Mouse (Mus musculus): ENCODE data around the gene Nudt14. TPM values are rescaled to one million over a fixed set of nuclear protein-coding genes. Genes with fewer than 3 reads are reported as not detected.

Nudt14 gene
- total and polyA plus RNA-seq, 3 experiments, result 5.7 to 14.8 (median 8.6) TPM

DNA sequence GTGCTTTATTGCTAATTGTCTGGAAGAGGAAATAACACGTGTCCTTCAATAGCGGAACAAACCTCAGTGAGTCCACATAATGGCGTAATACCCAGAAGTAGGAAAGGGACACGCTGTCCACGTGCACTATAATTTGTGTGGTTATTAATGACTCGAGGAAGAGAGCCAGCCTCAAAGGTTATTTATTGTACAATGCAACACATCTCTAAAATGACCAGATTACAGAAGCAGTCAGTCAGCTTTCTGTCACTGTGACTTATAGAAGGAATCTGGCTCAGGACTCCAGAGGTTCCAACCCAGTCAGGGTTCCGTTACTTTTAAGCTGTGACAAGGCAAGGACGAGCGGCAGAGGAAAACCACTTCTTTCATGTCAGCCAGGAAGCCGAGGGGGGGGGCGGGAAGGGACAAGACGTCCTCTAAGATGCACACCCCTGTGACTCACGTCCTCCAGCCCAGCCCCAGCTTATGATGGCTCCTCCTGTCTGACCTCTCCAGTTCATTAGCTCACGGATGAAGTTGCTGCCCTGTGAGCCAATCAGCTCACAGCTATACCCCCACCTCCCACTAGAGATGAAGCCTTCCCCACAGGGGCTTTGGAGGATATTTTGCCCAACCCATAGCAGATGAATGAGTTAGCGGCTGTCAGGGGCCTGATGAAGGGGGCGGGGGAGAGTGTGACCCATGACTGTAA is 44.3 kb downstream of the Nudt14 start:
- 23% methylated on average over 16 of the region's 16 CpGs for WGBS
- H3K27me3 ChIP-seq (ENCODE audit: control insufficient read depth, insufficient read depth, low read length), result no peaks in the 10 kb centered on the region

DNA sequence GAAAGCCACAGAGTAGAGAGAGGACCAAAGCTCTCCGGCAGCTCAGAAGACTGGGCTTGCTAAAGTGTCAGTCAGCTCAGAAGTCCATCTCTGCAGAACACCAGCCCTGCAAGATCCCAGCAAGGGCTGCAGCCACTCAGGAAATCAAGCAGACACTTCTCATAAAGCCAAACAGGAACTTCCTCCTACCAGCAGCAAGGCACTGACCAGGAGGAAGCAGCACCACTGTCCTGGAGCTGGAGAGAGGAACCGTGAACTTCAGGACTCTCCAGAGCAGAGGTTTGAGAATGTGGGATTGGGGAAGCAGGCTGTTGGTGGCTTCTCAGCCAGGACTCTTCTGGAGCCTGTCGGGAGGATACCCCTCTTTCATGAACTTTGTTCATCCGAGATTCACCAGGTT is 47.0 kb downstream of the Nudt14 start:
- no peak for DNase-seq
- Histone ChIP-seq H3K4me3 (no peak overlapping the region), H3K79me2 (replicated peaks; ENCODE audit: control insufficient read depth, insufficient read depth, low read length) (no peaks in the 10 kb centered on the region), H3K4me1 (ENCODE audit: control insufficient read depth, insufficient read depth, low read length) (peaks cover 14% of the 10 kb centered on the region), H3K27me3 (ENCODE audit: control insufficient read depth, insufficient read depth, low read length) (no peaks in the 10 kb centered on the region), H3K27ac (peak overlapping the region; percentile 82), H3K9ac (ENCODE audit: low read depth, low read length) (no peak overlapping the region), H3K36me3 (ENCODE audit: control insufficient read depth, insufficient read depth, low read length) (no peaks in the 10 kb centered on the region)
- intact Hi-C loops (cut with DNase I), result loop anchor here (1.0 to 2.0 kb wide), 2 partner anchors 18 to 22 kb away; no protein-coding TSS in a partner anchor
- 27% methylated on average over 4 of the region's 4 CpGs for WGBS
- TF ChIP-seq EP300 (IDR thresholded peaks at IDR 0.05; ENCODE audit: insufficient read depth, low read depth, low read length) (0 out of 2 replicates have a peak, but pooled peaks have one; percentile 55), POLR2A (IDR thresholded peaks at IDR 0.05; ENCODE audit: insufficient read depth, low read depth, low read length) (peak; percentile 68), CTCF (IDR thresholded peaks at IDR 0.05) (no peak)

More for the DNA sequence above, 44.3 kb downstream of the Nudt14 start:
- H3K27ac ChIP-seq, result peak overlapping the region; percentile 85
- DNase-seq, result peak; percentile 70 to 76
- intact Hi-C loops (cut with DNase I), result no loop called here
- H3K4me3 ChIP-seq, result peak overlapping the region; percentile 22; the same call in 1 of the 2 replicates
- TF ChIP-seq POLR2A (IDR thresholded peaks at IDR 0.05; ENCODE audit: insufficient read depth, low read depth, low read length) (peak; percentile 56; the same call in 1 of the 2 replicates), EP300 (IDR thresholded peaks at IDR 0.05; ENCODE audit: insufficient read depth, low read depth, low read length) (peak; percentile 62; the same call in 1 of the 2 replicates), CTCF (IDR thresholded peaks at IDR 0.05) (no peak)
- peaks cover 14% of the 10 kb centered on the region for H3K4me1 ChIP-seq (ENCODE audit: control insufficient read depth, insufficient read depth, low read length)
- H3K36me3 ChIP-seq (ENCODE audit: control insufficient read depth, insufficient read depth, low read length), result no peaks in the 10 kb centered on the region
- H3K9ac ChIP-seq (ENCODE audit: low read depth, low read length), result no peak overlapping the region
- H3K79me2 ChIP-seq (replicated peaks; ENCODE audit: control insufficient read depth, insufficient read depth, low read length), result no peaks in the 10 kb centered on the region

DNA sequence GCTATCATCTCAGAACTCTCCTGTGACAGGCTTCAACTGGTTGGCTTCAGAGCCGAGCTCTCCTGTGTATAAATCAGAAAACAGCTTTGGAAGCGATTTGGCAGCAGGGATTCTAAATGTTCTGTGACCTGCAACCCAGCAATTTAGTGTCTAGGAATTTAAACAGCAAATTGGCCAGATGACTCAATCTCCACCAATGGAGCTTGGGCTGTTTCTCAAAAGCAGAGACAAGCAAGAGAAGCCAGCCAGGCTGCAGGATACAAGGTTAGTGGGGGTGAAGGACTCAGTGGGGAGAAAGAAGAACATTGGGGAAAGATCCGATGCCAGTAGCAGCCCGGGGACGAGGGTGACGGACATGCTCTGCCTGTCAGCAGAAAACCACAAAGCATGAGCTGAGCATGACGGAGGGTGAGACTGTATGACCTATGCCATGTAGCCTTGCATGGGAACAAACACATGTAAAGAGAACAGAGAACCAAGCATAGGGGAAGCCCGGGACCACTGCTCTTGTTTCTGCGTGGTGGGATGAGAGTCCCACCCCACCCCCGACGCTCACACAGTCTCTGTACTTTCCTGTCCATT is 47.5 kb downstream of the Nudt14 start:
- H3K27ac ChIP-seq, result peak overlapping the region; percentile 82
- H3K36me3 ChIP-seq (ENCODE audit: control insufficient read depth, insufficient read depth, low read length), result no peaks in the 10 kb centered on the region
- no peak overlapping the region for H3K4me3 ChIP-seq
- H3K4me1 ChIP-seq (ENCODE audit: control insufficient read depth, insufficient read depth, low read length), result peaks cover 14% of the 10 kb centered on the region
- TF ChIP-seq EP300 (IDR thresholded peaks at IDR 0.05; ENCODE audit: insufficient read depth, low read depth, low read length), result no peak
- TF ChIP-seq POLR2A (IDR thresholded peaks at IDR 0.05; ENCODE audit: insufficient read depth, low read depth, low read length), result no peak
- H3K79me2 ChIP-seq (replicated peaks; ENCODE audit: control insufficient read depth, insufficient read depth, low read length), result no peaks in the 10 kb centered on the region
- no peaks in the 10 kb centered on the region for H3K27me3 ChIP-seq (ENCODE audit: control insufficient read depth, insufficient read depth, low read length)
- no peak overlapping the region for H3K9ac ChIP-seq (ENCODE audit: low read depth, low read length)
- 58% methylated on average over 11 of the region's 11 CpGs for WGBS
- intact Hi-C loops (cut with DNase I), result loop anchor here (1.0 to 2.0 kb wide), 2 partner anchors 17 to 22 kb away; no protein-coding TSS in a partner anchor
- no peak for DNase-seq

DNA sequence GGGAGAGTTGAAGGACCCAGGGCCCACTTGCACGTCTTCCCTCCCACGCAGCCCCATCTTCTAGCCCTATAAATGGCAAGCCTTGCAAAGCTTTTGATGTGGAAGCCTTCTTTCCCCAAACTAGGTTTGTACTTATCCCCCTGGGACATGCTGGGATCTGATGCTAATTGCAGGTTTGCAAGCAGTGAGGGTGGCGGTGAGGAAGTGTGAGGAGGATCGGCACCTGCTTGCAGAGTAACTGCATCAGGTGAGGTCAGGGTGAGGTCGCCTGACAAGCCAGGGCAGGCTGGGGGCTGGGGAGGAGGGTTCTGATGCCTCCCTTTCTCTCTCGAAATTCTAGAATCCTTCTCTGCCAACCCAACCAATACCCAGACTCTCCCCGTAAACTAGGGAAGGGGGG is 56.5 kb downstream of the Nudt14 start:
- no peaks in the 10 kb centered on the region for H3K27me3 ChIP-seq (ENCODE audit: control insufficient read depth, insufficient read depth, low read length)
- no peaks in the 10 kb centered on the region for H3K79me2 ChIP-seq (replicated peaks; ENCODE audit: control insufficient read depth, insufficient read depth, low read length)
- H3K9ac ChIP-seq (ENCODE audit: low read depth, low read length), result no peak overlapping the region
- 67% methylated on average over 7 of the region's 7 CpGs for WGBS
- no peaks in the 10 kb centered on the region for H3K36me3 ChIP-seq (ENCODE audit: control insufficient read depth, insufficient read depth, low read length)
- H3K27ac ChIP-seq, result no peak overlapping the region
- H3K4me1 ChIP-seq (ENCODE audit: control insufficient read depth, insufficient read depth, low read length), result peaks cover 3% of the 10 kb centered on the region
- intact Hi-C loops (cut with DNase I), result no loop called here
- DNase-seq, result no peak
- no peak overlapping the region for H3K4me3 ChIP-seq
- no peak for TF ChIP-seq CTCF (IDR thresholded peaks at IDR 0.05)
- no peak for TF ChIP-seq EP300 (IDR thresholded peaks at IDR 0.05; ENCODE audit: insufficient read depth, low read depth, low read length)
- no peak for TF ChIP-seq POLR2A (IDR thresholded peaks at IDR 0.05; ENCODE audit: insufficient read depth, low read depth, low read length)

Small RNAs within 50 kb of the gene (microRNA-seq; reads per million reads assigned to microRNA genes)
- 0 reads per million in 2 experiments for gene Mir6941

Other genes with a start within 250 kb of the Nudt14 start
- gene Cep170b, start 221.7 kb downstream of the Nudt14 start, total RNA-seq (2021), result 10 to 100 TPM; 10.8 to 11.5 TPM
- 9.6 and 10.7 TPM in 2 replicates for gene Cep170b, start 221.7 kb downstream of the Nudt14 start, polyA plus RNA-seq (2012; rRNA removed)
- 1 to 10 TPM; 6.6 to 6.8 TPM for gene Pld4, start 181.5 kb downstream of the Nudt14 start, total RNA-seq (2021)
- 17.2 and 23.5 TPM in 2 replicates for gene Pld4, start 181.5 kb downstream of the Nudt14 start, polyA plus RNA-seq (2012; rRNA removed)
- gene Ahnak2, start 139.5 kb downstream of the Nudt14 start, total RNA-seq (2021), result 10 to 100 TPM; 14.8 to 15.7 TPM
- 5.4 and 7.5 TPM in 2 replicates for gene Ahnak2, start 139.5 kb downstream of the Nudt14 start, polyA plus RNA-seq (2012; rRNA removed)
- gene Clba1, start 133.2 kb downstream of the Nudt14 start, total RNA-seq (2021), result 1 to 10 TPM; 1.7 to 3.1 TPM
- 2.0 and 2.8 TPM in 2 replicates for gene Clba1, start 133.2 kb downstream of the Nudt14 start, polyA plus RNA-seq (2012; rRNA removed)
- 1 to 10 TPM; 5.3 to 6.6 TPM for gene Cdca4, start 112.7 kb downstream of the Nudt14 start, total RNA-seq (2021)
- gene Cdca4, start 112.7 kb downstream of the Nudt14 start, polyA plus RNA-seq (2012; rRNA removed), result 7.6 and 10.0 TPM in 2 replicates
- under 1 TPM; 0.29 to 0.36 TPM for gene Gpr132, start 73.9 kb downstream of the Nudt14 start, total RNA-seq (2021)
- 1.00 and 2.0 TPM in 2 replicates for gene Gpr132, start 73.9 kb downstream of the Nudt14 start, polyA plus RNA-seq (2012; rRNA removed)
- 10 to 100 TPM; 25.4 to 27.4 TPM for gene Jag2, start 12.3 kb downstream of the Nudt14 start, total RNA-seq (2021)
- gene Jag2, start 12.3 kb downstream of the Nudt14 start, polyA plus RNA-seq (2012; rRNA removed), result 34.4 and 35.5 TPM in 2 replicates
- gene Btbd6, start 34.4 kb upstream of the Nudt14 start, total RNA-seq (2021), result 10 to 100 TPM; 21.8 to 24.3 TPM
- gene Btbd6, start 34.4 kb upstream of the Nudt14 start, polyA plus RNA-seq (2012; rRNA removed), result 26.7 and 27.4 TPM in 2 replicates
- 10 to 100 TPM; 22.3 to 25.1 TPM for gene Brf1, start 58.6 kb upstream of the Nudt14 start, total RNA-seq (2021)
- gene Brf1, start 58.6 kb upstream of the Nudt14 start, polyA plus RNA-seq (2012; rRNA removed), result 22.4 and 29.3 TPM in 2 replicates
- 10 to 100 TPM; 34.9 to 37.5 TPM for gene Pacs2, start 72.4 kb upstream of the Nudt14 start, total RNA-seq (2021)
- 34.8 and 37.4 TPM in 2 replicates for gene Pacs2, start 72.4 kb upstream of the Nudt14 start, polyA plus RNA-seq (2012; rRNA removed)
- under 1 TPM; 0.21 to 0.27 TPM for gene Tex22, start 132.4 kb upstream of the Nudt14 start, total RNA-seq (2021)
- gene Tex22, start 132.4 kb upstream of the Nudt14 start, polyA plus RNA-seq (2012; rRNA removed), result 0.50 TPM in 1 of 2 replicates, not detected in the other
- 10 to 100 TPM; 44.8 to 54.8 TPM for gene Mta1, start 156.2 kb upstream of the Nudt14 start, total RNA-seq (2021)
- 35.4 and 42.4 TPM in 2 replicates for gene Mta1, start 156.2 kb upstream of the Nudt14 start, polyA plus RNA-seq (2012; rRNA removed)
- gene Crip2, start 198.1 kb upstream of the Nudt14 start, total RNA-seq (2021), result 1,000 to 10,000 TPM; 1,390 to 1,660 TPM
- gene Crip2, start 198.1 kb upstream of the Nudt14 start, polyA plus RNA-seq (2012; rRNA removed), result 3,159 and 3,188 TPM in 2 replicates
- gene Crip1, start 204.2 kb upstream of the Nudt14 start, total RNA-seq (2021), result 100 to 1,000 TPM; 194 to 200 TPM
- gene Crip1, start 204.2 kb upstream of the Nudt14 start, polyA plus RNA-seq (2012; rRNA removed), result 429 and 531 TPM in 2 replicates
- gene Tedc1, start 214.3 kb upstream of the Nudt14 start, total RNA-seq (2021), result under 1 TPM; 0.34 to 0.52 TPM
- gene Tedc1, start 214.3 kb upstream of the Nudt14 start, polyA plus RNA-seq (2012; rRNA removed), result 0.45 and 0.67 TPM in 2 replicates
- gene Tmem121, start 243.8 kb upstream of the Nudt14 start, total RNA-seq (2021), result under 1 TPM in 1 of 2 experiments, not detected in 1; 0.18 TPM
- gene Tmem121, start 243.8 kb upstream of the Nudt14 start, polyA plus RNA-seq (2012; rRNA removed), result 0.41 TPM in 1 of 2 replicates, not detected in the other

Data from heart, adult 2 months (tissue).